ENCODE assay signal across 19 mouse cellular contexts in the genomic region with DNA sequence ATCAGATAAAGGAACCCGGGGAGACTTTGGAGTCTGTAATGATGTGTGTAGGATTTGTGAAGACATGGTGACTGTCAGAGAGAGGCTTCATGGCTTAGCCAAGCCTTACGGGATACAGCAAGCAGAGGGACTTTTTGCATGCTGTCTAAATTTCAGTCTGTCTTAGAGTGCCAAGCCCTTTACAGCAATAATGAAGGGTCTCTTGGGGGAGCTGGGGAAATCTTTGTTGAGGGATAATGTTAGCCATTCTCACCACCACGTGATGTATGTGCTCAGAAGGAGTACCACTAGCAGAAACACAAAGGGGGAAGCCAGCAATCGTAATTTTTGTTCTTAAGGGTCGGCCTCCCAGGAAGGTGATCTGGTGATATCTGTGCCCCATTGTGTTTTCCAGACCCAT.
DNase-seq lines count a peak whose midpoint lies in the region; ATAC-seq and TF ChIP-seq lines count a peak whose summit lies in the region.
"Had no signal": no experiment of that assay in that cellular context is flagged by ENCODE, and none has a peak within 500 bp of the region (broad histone marks: within the 10 kb centered on the region; RNA-seq: fewer than 3 reads in every experiment).

No protein-coding gene starts in this region.

- H3K4me2 ChIP-seq in midbrain, embryonic 13.5 days (replicated peaks): no peak overlapping the region
- H3K4me2 ChIP-seq in embryonic facial prominence, embryonic 13.5 days: peak overlapping the region; percentile 34
- no peak overlapping the region for H3K4me2 ChIP-seq in forebrain, embryonic 15.5 days (replicated peaks)
- no peak overlapping the region for H3K4me2 ChIP-seq in limb, embryonic 14.5 days (replicated peaks; ENCODE audit: low read depth, low read length, severe bottlenecking)
- H3K4me2 ChIP-seq: hindbrain, embryonic 15.5 days; liver, embryonic 13.5 days; lung, embryonic 15.5 days; midbrain, embryonic 12.5 days had no signal

- H3K36me3 ChIP-seq in midbrain, embryonic 13.5 days: no peaks in the 10 kb centered on the region
- H3K36me3 ChIP-seq in midbrain, embryonic 10.5 days: no peaks in the 10 kb centered on the region
- H3K36me3 ChIP-seq in embryonic facial prominence, embryonic 13.5 days: no peaks in the 10 kb centered on the region
- H3K36me3 ChIP-seq in forebrain, embryonic 15.5 days: no peaks in the 10 kb centered on the region
- no peaks in the 10 kb centered on the region for H3K36me3 ChIP-seq in limb, embryonic 14.5 days (ENCODE audit: control insufficient read depth, insufficient read depth, low read length)
- H3K36me3 ChIP-seq: hindbrain, embryonic 15.5 days; liver, embryonic 13.5 days; lung, embryonic 15.5 days; midbrain, embryonic 12.5 days had no signal

- peak overlapping the region; percentile 39; the same call in 1 of the 2 replicates for H3K27ac ChIP-seq in midbrain, embryonic 13.5 days
- H3K27ac ChIP-seq in midbrain, embryonic 10.5 days (replicated peaks): no peak overlapping the region
- H3K27ac ChIP-seq in embryonic facial prominence, embryonic 13.5 days: peak overlapping the region; percentile 74
- H3K27ac ChIP-seq in forebrain, embryonic 15.5 days (replicated peaks): peak overlapping the region; percentile 14
- H3K27ac ChIP-seq in limb, embryonic 14.5 days (replicated peaks; ENCODE audit: low read depth, low read length): no peak overlapping the region
- H3K27ac ChIP-seq: hindbrain, embryonic 15.5 days; liver, embryonic 13.5 days; lung, embryonic 15.5 days; macrophage; midbrain, embryonic 12.5 days; stomach, postnatal 0 days had no signal

- H3K9ac ChIP-seq in midbrain, embryonic 13.5 days (replicated peaks): no peak overlapping the region
- no peak overlapping the region for H3K9ac ChIP-seq in embryonic facial prominence, embryonic 13.5 days
- no peak overlapping the region for H3K9ac ChIP-seq in forebrain, embryonic 15.5 days (replicated peaks)
- H3K9ac ChIP-seq in limb, embryonic 14.5 days (ENCODE audit: low read depth, low read length, severe bottlenecking): 0 out of 2 replicates have a peak overlapping the region, but pooled peaks have one; percentile 2
- H3K9ac ChIP-seq: hindbrain, embryonic 15.5 days; liver, embryonic 13.5 days; lung, embryonic 15.5 days; midbrain, embryonic 12.5 days had no signal

- no peaks in the 10 kb centered on the region for H3K9me3 ChIP-seq in midbrain, embryonic 13.5 days
- H3K9me3 ChIP-seq in midbrain, embryonic 10.5 days (replicated peaks): no peaks in the 10 kb centered on the region
- no peaks in the 10 kb centered on the region for H3K9me3 ChIP-seq in embryonic facial prominence, embryonic 13.5 days
- no peaks in the 10 kb centered on the region for H3K9me3 ChIP-seq in forebrain, embryonic 15.5 days
- H3K9me3 ChIP-seq in limb, embryonic 14.5 days (ENCODE audit: control insufficient read depth, low read length): no peaks in the 10 kb centered on the region
- H3K9me3 ChIP-seq: hindbrain, embryonic 15.5 days; liver, embryonic 13.5 days; lung, embryonic 15.5 days; midbrain, embryonic 12.5 days had no signal

- 61% methylated on average over 5 of the region's 5 CpGs for WGBS in midbrain, embryonic 13.5 days
- WGBS in midbrain, embryonic 10.5 days: 84% methylated on average over 5 of the region's 5 CpGs
- WGBS in embryonic facial prominence, embryonic 13.5 days: 37% methylated on average over 5 of the region's 5 CpGs
- WGBS in forebrain, embryonic 15.5 days: 45% methylated on average over 5 of the region's 5 CpGs
- 38% methylated on average over 5 of the region's 5 CpGs for WGBS in limb, embryonic 14.5 days

- no peak overlapping the region for H3K4me3 ChIP-seq in midbrain, embryonic 13.5 days (replicated peaks)
- no peak overlapping the region for H3K4me3 ChIP-seq in midbrain, embryonic 10.5 days
- H3K4me3 ChIP-seq in embryonic facial prominence, embryonic 13.5 days: no peak overlapping the region
- no peak overlapping the region for H3K4me3 ChIP-seq in forebrain, embryonic 15.5 days
- no peak overlapping the region for H3K4me3 ChIP-seq in limb, embryonic 14.5 days (replicated peaks; ENCODE audit: low read length)
- H3K4me3 ChIP-seq: hindbrain, embryonic 15.5 days; liver, embryonic 13.5 days; lung, embryonic 15.5 days; midbrain, embryonic 12.5 days had no signal

- DNase-seq in midbrain, embryonic 10.5 days (ENCODE audit: low spot score): no peak
- DNase-seq in limb, embryonic 14.5 days (ENCODE audit: low spot score): peak; percentile 34
- DNase-seq in thymus, postnatal 25 days: no peak
- no peak for DNase-seq in urinary bladder, adult 18-20 months (ENCODE audit: low spot score in 2 of 2)
- DNase-seq: B cell, adult 2 months; cerebellum, adult 9-11 months; heart, postnatal 4 days; liver, embryonic 13.5 days; right cerebral cortex, adult 18-20 months had no signal

- peaks cover 25% of the 10 kb centered on the region for H3K4me1 ChIP-seq in midbrain, embryonic 13.5 days (replicated peaks)
- peaks cover 19% of the 10 kb centered on the region for H3K4me1 ChIP-seq in midbrain, embryonic 10.5 days
- peaks cover 35% of the 10 kb centered on the region for H3K4me1 ChIP-seq in embryonic facial prominence, embryonic 13.5 days
- H3K4me1 ChIP-seq in forebrain, embryonic 15.5 days: peaks cover 17% of the 10 kb centered on the region
- H3K4me1 ChIP-seq in limb, embryonic 14.5 days (ENCODE audit: control insufficient read depth, insufficient read depth, low read length): peaks cover 24% of the 10 kb centered on the region

- H3K27me3 ChIP-seq in midbrain, embryonic 13.5 days: no peaks in the 10 kb centered on the region
- H3K27me3 ChIP-seq in midbrain, embryonic 10.5 days (ENCODE audit: low read depth, poor library complexity, severe bottlenecking): no peaks in the 10 kb centered on the region
- H3K27me3 ChIP-seq in embryonic facial prominence, embryonic 13.5 days: no peaks in the 10 kb centered on the region
- no peaks in the 10 kb centered on the region for H3K27me3 ChIP-seq in forebrain, embryonic 15.5 days
- no peaks in the 10 kb centered on the region for H3K27me3 ChIP-seq in limb, embryonic 14.5 days (ENCODE audit: control insufficient read depth, insufficient read depth, low read length)
- H3K27me3 ChIP-seq: hindbrain, embryonic 15.5 days; liver, embryonic 13.5 days; lung, embryonic 15.5 days; midbrain, embryonic 12.5 days had no signal

- no peak for TF ChIP-seq POLR2A in limb, embryonic 14.5 days (IDR thresholded peaks at IDR 0.05; ENCODE audit: borderline replicate concordance, extremely low read depth, insufficient read depth, insufficient read length)

- no peak for ATAC-seq in midbrain, embryonic 13.5 days
- no peak for ATAC-seq in embryonic facial prominence, embryonic 13.5 days (ENCODE audit: insufficient number of reproducible peaks, insufficient read depth, low FRiP score, low TSS enrichment, low read depth)
- ATAC-seq in forebrain, embryonic 15.5 days (replicated peaks): peak; percentile 38
- no peak for ATAC-seq in limb, embryonic 14.5 days (ENCODE audit: low FRiP score, low read depth)
- ATAC-seq in monocyte, adult 5-6 weeks (replicated peaks; ENCODE audit: insufficient number of reproducible peaks, low FRiP score, low TSS enrichment, poor library complexity, severe bottlenecking): no peak
- ATAC-seq: intestine, embryonic 16.5 days had no signal

Comparison
In these comparisons a context has a peak if more than half of its experiments do, and no peak if none do; other contexts are left out.
1. H3K27ac ChIP-seq: peak in midbrain, embryonic 13.5 days (single experiment), embryonic facial prominence, embryonic 13.5 days (single experiment) and forebrain, embryonic 15.5 days (single experiment); none in midbrain, embryonic 10.5 days (single experiment) and limb, embryonic 14.5 days (single experiment).